Mouse (Mus musculus) T-helper 2 cell (primary cell): ENCODE results near the gene Pnkd.

Source experiments
- in situ Hi-C: fragments of 300-600 bp; cut with MboI, MseI; formaldehyde crosslinking; loops from one replicate; pipeline ENCODE4 v1.15.1; 2025; ENCODE audit warnings: high pct_unique_total_duplicates

Pnkd gene

GRCm38 (mm10) chr1:74397919-74398451, 113.3 kb downstream of the Pnkd start:
- in situ Hi-C loops, result loop anchor here (25.0 kb wide), 1 partner anchor 461 kb away; no protein-coding TSS in a partner anchor

DNA sequence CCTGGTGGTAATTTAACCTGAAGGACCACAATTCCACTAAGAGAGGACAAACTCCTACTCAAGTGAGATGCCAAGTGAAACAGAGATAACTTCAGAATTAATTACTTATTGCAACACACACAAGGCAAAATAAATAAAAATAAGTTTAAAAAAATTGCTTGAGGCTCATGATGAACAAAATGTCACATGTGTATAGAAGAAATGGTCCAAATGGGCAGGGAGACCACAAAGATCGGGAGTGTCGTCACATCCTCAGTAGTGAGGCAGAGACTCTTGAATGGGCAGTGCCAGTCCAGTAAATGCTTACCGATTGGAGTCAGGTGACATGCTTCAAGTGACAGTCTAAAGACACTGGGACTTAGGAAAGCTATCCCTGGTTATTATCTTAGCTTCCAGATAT, 115.8 kb downstream of the Pnkd start:
- in situ Hi-C loops, result loop anchor here (10.0 kb wide), 1 partner anchor 1816 kb away; the partner anchor contains the start of gene Smarcal1

- in situ Hi-C loops, result loop anchor here (10.0 kb wide), 1 partner anchor 1816 kb away; the partner anchor contains the start of gene Smarcal1
Measured at GRCm38 (mm10) chr1:74401015-74401702, 116.4 kb downstream of the Pnkd start.
